Mouse (Mus musculus): ENCODE data around the gene Mad1l1.

Gene Mad1l1

DNA sequence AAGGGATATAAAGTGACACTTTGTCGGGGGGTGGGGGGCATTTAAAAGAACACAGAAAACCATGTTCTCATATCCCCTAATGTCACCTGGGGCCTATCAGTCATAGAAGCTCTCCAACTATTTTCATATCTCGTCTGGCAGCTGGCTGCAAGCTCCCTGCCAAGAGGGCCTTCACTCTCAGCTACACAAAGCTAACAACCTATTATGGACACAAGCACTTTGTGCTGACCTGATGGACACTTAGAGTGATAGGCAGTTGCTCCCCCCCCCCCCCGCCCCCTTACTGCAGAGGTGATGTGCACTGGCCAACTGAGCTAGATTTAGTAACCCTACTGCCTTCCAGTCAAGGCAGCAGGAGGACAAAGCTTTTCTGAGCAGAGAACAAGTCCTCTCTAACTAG lies 104.3 kb downstream of the Mad1l1 start:
- DNase-seq (ENCODE audit: low read depth, low spot score) = no peak

DNA sequence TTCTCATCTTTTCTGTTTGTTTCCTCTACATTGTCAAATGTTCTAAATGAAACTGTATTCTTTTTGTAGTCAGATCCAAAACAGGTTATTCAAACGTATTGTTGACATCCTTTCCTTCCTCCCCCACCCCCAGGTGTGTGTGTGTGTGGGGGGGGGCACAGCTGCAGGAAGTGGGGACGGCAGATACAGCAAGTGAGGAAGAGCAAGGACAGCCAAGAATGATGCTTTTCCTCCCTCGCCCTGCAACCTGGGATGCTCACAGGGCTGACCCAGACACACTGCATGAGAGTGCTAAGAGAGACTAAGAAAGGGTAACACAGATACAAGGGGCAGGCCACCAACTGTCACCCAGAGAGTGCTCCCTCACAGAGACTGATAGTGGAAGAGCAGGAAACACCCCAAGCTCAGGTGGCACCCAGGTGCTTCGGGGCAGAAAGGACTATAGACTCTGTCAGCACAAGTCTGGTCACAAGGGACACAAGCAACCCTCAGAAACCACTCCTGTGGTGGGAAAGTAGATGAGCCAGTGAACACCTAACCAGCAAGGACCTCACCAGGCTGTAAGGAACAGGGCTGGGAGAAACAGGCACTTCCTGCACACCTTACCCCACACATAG lies 105.8 kb downstream of the Mad1l1 start:
- no peak for DNase-seq (ENCODE audit: low read depth, low spot score)

DNA sequence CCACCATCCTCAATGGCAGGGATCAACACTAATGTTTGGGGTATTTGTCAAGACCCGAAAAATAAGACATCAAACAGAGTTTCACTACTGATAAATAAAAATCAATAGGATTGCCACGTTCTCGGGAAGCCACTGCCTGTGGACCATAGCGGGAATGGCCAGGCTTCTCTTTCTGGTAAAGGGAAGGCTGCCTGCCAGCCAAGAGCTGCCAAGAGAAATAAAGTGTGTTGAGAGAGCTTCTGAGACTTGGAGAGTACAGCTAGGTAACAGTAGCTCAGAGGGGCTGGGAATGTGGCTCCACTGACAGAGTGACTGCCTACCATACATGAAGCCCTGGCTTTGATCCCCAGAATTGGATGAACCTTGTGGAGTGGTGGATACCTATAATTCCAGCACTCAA lies 108.4 kb downstream of the Mad1l1 start:
- DNase-seq (ENCODE audit: low read depth, low spot score) = no peak

DNA sequence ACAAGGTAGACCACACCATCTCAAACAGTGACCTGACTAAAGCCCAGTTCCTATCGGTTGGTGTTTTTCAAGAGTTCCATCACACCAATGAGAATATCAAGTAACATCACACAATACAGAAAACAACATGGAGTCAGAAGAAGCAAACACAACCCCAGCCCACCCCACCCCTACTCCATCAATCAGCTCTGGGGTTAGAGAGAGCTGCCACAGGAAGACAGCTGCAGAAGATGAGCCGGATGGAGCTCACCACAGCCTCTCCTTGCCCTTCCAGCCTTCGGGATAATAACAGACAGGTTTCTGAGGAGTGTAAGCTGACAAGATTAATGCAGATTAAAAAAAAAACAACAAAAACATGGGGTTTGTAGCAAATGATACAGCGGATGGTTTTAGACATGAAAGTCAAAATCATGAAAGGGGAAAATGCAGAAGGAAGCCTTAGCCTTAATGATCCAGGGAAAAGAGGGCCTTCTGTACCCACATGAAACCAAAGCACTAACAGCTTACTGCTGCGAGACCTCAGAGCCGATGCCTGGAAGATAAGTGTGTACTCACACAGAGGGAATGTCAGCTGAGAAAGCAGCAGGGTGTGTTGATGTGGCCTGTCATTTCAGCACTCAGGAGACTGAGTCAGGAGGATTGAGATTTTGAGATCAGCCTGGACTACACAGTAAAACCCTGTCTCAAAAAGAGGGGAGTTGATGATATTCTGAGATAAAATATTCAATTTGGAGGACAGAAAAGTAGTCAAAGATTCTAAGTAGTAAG lies 110.8 kb downstream of the Mad1l1 start:
- no peak for DNase-seq (ENCODE audit: low read depth, low spot score)

DNA sequence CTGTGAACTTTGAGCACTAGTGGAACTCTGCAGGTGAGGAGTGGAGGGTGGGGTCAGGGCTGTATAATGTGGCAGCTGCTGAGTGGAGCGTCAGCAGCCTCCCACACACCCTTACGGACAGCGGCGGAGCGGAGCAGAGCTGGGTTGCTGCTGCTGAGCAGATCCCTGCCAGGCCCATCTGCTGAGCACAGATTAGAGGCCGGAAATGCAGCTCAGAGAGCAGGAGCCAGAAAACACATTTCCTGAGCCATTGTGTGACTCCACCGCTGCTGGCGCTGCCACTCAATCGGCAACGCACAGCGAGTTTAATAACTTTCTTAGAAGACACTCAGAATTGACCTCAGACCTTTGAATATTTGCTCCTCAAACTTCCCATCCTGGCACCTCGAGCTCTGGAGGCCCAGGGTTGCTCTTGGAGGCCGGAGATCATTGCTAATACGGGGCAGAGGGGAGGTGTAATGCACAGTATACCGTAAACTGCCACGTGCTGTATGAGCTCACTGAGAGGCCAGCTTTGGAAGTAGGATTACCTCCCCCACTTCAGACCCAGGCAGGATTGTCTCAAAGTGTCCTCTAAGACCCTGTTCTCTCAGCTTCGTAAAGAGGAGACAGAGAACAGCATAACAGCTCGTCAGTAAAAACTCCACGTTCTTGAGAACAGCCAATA lies 112.5 kb downstream of the Mad1l1 start:
- peak; percentile 69 for DNase-seq (ENCODE audit: low read depth, low spot score)

DNA sequence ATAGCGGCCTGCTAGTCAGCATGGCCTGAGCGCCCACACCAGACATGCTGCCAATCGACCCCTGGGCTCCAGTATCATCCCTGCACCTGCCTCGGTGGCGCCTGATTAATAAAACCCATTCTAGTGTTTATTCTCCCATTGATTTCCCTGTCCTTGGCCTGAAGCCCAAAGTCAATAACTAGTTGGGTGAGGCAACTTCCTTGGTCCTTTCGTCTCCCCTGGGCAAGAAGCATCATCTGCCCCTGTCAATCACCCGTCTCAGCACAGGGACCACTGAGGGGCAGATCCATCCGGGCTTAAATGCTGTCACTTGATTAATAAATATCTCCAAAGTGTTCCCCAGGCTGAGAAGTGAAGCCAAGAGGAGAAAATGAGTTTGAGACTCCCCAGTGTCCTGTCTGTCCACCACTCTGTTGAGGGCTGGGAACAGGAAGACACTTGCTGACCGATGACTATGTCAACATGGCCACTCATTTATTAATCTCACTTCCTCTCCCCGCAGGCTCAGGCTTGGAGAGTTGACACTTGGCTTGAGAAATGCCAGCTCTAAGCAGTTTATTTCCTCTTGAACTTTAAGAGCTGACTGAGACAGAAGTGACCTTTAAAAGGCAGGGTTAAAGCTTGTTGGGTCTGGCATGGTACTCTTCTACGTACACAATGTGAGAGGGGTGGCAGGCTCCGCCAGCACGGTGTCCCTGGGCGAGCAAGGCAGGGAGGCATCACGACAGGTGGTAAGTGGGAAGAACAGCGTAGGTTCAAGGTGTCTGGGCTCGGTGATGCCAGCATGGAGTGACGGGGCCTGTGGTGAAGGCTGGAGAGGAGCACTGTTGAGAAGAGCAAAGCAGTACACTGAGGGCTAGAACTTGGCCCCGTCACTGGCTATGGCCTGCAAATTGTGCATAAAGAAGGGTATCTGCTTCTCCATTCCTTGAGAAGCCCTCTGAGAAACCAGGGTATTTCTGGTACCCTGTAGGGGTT lies 114.3 kb downstream of the Mad1l1 start:
- no peak for DNase-seq (ENCODE audit: low read depth, low spot score)

DNA sequence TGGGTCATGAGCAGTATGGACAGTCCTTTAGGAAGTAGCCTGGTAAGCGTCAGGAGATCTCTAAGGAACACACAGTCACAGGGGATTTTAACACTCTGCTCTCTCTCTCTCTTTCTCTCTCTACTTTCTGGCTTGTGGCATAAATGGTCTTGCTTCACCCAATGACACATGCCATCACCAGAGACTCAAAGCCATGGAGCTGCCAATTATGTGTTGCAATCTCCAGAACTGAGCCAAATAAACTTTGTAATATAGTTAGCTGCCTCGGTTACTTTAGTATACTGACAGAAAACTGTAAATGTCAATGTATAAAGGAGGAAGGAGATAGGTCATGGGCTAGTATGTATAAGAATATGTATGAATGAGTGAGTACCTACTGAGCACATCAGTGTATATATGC lies 115.4 kb downstream of the Mad1l1 start:
- DNase-seq (ENCODE audit: low read depth, low spot score) = no peak

DNA sequence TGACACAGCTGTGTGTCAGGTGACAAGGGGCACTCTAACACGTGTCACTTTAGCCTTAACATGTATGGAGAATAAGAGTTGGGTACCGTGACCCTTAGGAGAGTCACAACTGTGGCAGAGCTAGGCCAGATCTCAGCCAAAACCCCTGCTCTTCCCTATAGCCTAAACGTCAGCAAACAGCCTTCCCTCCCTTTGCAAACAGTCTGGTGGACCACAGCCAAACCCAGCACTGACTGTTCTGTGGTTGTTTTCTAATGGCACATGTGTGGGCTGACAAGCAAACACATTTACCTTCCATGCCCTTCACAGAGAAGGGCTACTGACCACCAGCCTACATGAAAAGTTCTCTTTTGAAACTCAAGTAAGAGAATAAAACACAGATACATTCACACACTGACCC lies 116.9 kb downstream of the Mad1l1 start:
- DNase-seq (ENCODE audit: low read depth, low spot score) = no peak

DNA sequence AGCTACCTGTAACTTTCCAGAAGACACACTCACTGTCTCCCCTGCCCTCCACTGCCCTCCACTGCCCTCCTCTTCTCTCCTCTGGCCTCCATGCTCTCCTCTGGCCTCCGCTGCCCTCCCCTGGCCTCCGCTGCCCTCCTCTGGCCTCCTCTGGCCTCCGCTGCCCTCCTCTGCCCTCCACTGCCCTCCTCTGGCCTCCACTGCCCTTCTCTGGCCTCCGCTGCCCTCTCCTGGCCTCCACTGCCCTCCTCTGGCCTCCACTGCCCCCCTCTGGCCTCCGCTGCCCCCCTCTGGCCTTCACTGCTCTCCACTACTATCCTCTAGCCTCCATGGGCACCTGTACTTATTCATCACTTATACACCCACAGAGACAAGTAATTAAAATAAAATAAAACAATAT lies 117.3 kb downstream of the Mad1l1 start:
- no peak for DNase-seq (ENCODE audit: low read depth, low spot score)

DNA sequence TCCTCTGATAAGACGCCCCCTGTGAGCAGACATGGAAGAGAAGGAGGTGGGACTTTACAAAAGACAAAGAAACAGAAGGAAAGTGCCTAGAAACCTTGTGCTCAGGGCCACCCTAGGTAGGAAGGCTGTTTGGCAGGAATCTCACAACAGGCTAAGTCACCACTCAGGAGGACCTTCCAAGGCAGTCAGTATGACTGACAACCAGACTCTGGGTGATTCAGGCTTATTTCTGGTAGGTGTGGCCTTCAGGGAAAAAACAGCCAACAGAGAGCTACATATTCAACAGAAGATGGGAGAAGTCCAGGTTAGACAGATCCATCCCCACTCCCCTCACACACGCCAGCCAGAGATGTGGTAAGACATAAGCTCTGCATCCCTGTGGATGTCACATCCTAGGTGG lies 118.9 kb downstream of the Mad1l1 start:
- no peak for DNase-seq (ENCODE audit: low read depth, low spot score)

DNA sequence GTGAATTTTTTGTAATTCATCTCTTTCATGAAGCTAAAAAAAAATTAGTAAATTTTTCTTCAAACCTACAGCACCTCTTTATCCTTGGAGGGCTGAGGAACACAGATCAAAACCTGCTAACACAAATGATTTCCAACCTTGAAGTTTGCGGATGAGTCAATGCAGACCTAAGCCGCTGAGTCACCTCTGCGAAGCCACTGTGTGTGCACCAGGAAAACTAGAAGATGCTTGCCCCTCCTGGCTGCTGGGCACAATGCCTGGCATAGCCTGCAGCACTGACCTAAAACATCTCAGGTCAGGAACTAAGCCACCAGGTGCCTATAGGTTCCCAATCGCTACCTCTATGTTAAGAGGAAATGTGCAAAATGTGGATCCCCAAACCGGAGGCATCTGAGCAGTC lies 119.8 kb downstream of the Mad1l1 start:
- DNase-seq (ENCODE audit: low read depth, low spot score) = no peak

DNA sequence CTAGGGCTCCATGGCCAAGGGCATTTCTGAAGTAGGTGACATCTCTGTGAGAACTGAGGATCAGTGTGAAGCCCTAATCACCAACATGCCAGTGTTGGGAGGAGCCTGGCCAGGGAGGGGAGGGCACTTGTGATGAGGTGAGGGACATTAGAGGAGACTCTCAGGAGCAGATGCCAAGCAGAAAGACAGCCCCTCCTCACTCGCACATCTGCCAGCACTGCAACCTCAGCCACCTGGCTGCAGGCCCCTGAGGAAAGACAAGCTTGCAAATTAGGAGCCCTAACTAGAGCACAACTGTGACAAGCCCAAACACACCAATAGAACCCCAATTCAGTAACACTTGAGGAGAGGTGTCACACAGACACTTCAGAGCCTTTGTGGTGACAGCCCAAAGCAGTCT lies 120.2 kb downstream of the Mad1l1 start:
- no peak for DNase-seq (ENCODE audit: low read depth, low spot score)

DNA sequence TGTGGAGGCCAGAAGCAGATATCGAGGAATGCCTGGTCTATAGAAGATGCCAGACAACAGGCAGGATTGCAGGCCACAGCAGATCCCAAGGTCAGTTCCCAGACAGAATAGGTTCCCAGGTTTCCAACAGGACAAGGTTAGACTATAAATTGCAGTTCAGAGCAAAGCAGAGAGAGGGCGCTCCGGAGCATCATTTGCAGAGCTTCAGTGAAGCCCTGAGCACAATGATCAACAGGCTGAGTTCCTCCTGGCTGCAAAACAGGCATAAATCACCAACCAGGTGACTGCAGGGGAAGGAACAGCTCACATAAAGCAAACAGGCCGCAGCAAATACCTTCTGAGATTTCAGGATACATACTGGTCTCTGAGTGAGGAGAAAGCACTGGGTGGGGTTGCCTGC lies 123.6 kb downstream of the Mad1l1 start:
- DNase-seq (ENCODE audit: low read depth, low spot score) = peak; percentile 80

DNA sequence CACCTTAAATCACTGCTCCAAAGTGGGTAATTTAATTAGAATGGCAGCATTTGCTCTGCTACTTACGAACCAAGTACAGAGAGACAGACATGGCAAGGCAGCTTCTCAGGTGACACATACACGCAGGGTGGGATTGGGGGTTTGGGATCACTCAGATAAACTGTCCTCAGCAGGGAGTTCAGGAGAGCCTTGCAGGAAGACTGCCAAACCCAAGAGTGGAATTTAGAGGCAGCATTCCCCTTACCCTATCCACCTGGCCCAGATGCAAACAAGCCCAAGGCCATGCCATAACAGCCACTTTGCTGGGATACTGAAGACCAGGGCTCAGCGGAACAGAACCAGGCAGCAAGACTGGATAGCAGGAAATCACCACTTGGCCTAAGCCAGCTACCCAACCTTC lies 124.9 kb downstream of the Mad1l1 start:
- DNase-seq (ENCODE audit: low read depth, low spot score) = peak; percentile 58

DNA sequence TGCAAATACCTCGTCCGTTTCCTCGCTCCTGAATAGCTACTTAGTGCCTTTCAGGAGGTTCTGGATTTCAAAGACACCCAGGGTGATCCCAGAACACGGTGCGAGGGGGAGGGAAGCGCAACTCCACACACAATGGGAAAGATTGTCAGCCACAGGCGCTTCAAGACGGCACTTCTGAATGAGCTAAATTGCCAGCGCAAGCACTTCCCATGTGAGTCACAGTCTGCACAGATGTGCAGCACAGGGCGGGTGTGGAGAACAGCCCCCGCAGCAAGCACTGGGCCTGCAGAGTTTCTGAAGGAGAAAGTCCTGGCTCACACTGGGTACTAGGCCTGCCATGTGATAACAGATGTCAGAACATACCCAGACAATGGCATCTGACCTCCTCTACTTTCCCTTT lies 127.2 kb downstream of the Mad1l1 start:
- DNase-seq (ENCODE audit: low read depth, low spot score) = peak; percentile 19

DNA sequence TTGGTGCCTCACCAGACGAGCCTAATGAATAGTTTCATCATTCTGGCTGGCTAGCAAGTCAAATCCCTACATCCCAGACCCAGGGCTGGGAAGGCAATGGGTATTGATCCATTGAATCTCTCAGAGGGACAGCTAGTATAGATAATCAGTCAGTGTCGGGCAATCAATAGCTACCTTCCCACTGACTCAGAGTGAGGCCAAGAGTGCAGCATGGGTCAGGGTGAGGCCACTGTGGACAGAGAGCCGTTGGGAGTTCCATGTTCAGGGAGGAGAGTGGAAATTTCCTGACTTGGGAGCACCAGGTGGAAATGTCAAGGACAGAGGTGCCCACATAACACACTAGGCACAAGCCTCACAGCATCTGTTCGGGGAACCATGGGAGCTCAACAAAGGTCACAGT lies 129.8 kb downstream of the Mad1l1 start:
- no peak for DNase-seq (ENCODE audit: low read depth, low spot score)

DNA sequence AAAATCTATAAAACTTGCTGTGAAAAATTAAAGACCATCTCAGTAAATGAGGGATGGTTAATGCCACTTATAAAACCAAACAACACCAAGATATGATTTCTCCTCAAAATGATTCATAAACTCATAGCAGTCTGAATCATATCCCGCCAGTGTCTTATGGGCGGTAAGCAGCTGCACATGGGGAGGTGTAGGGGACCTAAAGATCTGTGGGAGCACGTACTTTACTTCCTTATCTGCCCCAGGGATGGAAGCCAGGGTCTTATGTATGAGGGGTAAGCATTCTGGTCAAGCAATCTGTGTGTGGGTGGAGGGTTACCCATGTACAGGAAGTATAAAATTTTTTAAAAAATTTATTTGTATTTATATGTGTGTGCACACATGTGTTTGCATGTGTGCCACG lies 135.0 kb downstream of the Mad1l1 start:
- DNase-seq (ENCODE audit: low read depth, low spot score) = no peak

DNA sequence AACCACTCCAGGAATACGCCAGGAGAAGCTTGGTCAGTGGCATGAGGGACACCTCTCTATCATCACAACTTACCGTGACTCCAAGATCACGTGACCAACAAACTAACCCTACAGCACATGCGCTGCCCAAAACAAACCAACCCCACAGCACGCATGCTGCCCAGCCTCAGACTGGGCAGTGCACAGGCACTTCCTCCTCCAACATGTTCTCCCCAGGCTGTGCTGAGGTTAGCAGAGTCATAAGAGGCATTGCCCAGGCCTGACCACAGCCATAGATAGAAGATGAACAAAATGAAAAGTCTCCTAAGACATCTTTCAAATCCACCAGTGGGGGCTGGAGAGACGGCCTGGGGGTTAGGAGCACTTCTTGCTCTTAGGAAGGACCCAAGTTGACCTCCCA lies 135.6 kb downstream of the Mad1l1 start:
- no peak for DNase-seq (ENCODE audit: low read depth, low spot score)

DNA sequence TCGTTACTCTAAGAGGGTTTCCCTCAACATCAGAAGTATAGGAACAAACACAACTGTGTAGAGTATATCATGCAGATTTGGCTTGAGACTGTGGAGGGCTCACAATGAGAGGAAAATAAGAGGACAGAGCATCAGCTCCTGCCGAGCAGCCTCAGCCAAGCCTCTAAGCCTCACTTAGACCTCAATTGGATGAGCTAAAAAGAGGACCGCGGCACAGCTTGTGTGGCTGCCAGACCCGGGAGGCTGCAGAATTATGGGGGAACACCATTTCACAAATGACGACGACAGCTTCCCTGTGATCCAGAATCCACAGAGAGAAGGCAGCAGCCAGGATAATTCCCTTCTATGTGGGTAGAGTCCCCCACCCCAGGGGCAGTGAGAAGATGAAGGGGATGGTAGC lies 138.0 kb downstream of the Mad1l1 start:
- DNase-seq (ENCODE audit: low read depth, low spot score) = no peak

DNA sequence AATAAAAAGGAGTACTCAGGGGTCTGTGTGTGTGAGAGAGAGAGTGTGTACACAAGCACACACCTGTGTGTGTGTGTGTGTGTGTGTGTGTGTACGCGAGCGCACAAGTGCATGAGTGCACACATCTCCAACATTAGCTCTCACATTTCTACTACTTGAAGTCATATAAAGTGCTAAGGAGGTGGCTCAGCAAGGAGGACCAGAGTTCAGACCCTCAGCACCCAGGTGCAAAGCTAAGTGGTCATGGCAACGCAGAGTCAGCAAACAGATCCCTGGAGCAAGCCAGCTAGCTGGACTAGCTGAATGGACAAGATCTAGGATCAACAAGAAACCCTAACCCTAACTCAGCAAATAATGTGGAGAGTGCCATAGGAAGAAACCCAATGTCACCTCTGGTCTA lies 139.0 kb downstream of the Mad1l1 start:
- no peak for DNase-seq (ENCODE audit: low read depth, low spot score)

DNA sequence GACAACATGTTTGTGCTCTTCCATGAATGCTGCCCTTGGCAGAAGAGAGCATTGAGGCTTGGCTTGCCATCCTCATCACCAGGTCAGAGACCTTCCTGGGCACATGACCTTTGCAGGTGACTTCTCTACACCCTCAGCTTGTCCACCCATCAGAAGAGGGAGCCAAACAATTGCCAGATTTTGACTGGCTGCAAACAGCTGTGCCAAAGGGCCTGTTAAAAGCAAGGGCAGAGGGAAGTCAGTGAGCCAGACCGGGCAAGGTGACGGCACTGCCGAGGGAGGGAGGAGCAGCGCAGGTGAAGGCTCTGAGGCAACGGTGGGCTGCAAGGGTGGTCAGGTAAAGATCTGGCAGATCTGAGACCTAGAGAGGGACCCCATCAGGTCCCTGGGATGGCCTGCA lies 141.3 kb downstream of the Mad1l1 start:
- DNase-seq (ENCODE audit: low read depth, low spot score) = no peak
